Mouse (Mus musculus) heart, adult 2 months (tissue): ENCODE results near the gene Tgfbr3. TPM values are rescaled to one million over a fixed set of nuclear protein-coding genes. Genes with fewer than 3 reads are reported as not detected.
A peak's percentile ranks its signal among the peaks of the same experiment; 100 is the strongest.

Source experiments
- DNase-seq, 2 experiments: peaks; one replicate each; pipeline ENCODE4 v3.0.0; 2021
- H3K27ac ChIP-seq: fragments of 200-600 bp; 2 replicates; pipeline ENCODE4 v1.8.1; 2022
- H3K27me3 ChIP-seq: fragments of 200-500 bp; 2 replicates; pipeline ENCODE4 v1.6.1; 2012; ENCODE audit warnings: mild to moderate bottlenecking, low read length, inconsistent platforms, mixed read lengths; ENCODE audit not compliant: control insufficient read depth, insufficient read depth
- H3K36me3 ChIP-seq: fragments of 200-500 bp; 2 replicates; pipeline ENCODE4 v1.6.1; 2012; ENCODE audit warnings: low read length, inconsistent platforms; ENCODE audit not compliant: control insufficient read depth, insufficient read depth
- H3K4me1 ChIP-seq: fragments of 200-500 bp; 2 replicates; pipeline ENCODE4 v1.6.1; 2011; ENCODE audit warnings: low read length; ENCODE audit not compliant: control insufficient read depth, insufficient read depth
- H3K4me3 ChIP-seq: fragments of 200-600 bp; 2 replicates; pipeline ENCODE4 v1.8.1; 2022
- H3K79me2 ChIP-seq: fragments of 200-500 bp; replicated peaks from 2 replicates; pipeline ENCODE4 v1.6.1; 2012; ENCODE audit warnings: mild to moderate bottlenecking, inconsistent platforms, low read length, moderate library complexity, mixed read lengths; ENCODE audit not compliant: control insufficient read depth, insufficient read depth
- H3K9ac ChIP-seq: fragments of 200-500 bp; 2 replicates; pipeline ENCODE4 v1.6.1; 2012; ENCODE audit warnings: low read depth, mild to moderate bottlenecking, control low read depth, inconsistent platforms, low read length, mixed read lengths
- CTCF ChIP-seq: fragments of 200-600 bp; IDR thresholded peaks from 2 replicates; pipeline ENCODE4 v1.8.1; 2022; ENCODE audit warnings: antibody characterized with exemption, mild to moderate bottlenecking, moderate library complexity
- EP300 ChIP-seq: fragments of 200-500 bp; IDR thresholded peaks from 2 replicates; pipeline ENCODE4 v1.6.1; 2011; ENCODE audit warnings: low read depth, low read length, control low read depth; ENCODE audit not compliant: insufficient read depth
- POLR2A ChIP-seq: fragments of 200-500 bp; IDR thresholded peaks from 2 replicates; pipeline ENCODE4 v1.6.1; 2011; ENCODE audit warnings: mild to moderate bottlenecking, low read depth, low read length, control low read depth; ENCODE audit not compliant: insufficient read depth
- WGBS: fragments of 180-500 bp; shearing (Covaris S2); methylation state at CpG from one replicate; pipeline ENCODE4 v1.1.7; 2018; 5-methylcytosine and 5-hydroxymethylcytosine counted together
- intact Hi-C: fragments of 180-260 bp; cut with DNase I; formaldehyde crosslinking; loops from one replicate; pipeline ENCODE4 v1.15.1; 2025
- polyA plus RNA-seq: library from polyadenylated mRNA; depleted of rRNA; stranded (reverse); fragments of >200 nt; gene quantifications from 2 replicates; pipeline ENCODE4 v1.2.3, GENCODE M21; 2012
- total RNA-seq, 2 experiments: library from RNA; stranded (reverse); gene quantifications; 2 replicates each; pipeline ENCODE4 v1.2.3; 2021

Gene Tgfbr3
- total and polyA plus RNA-seq, 3 experiments, result 27.2 to 47.6 (median 41.2) TPM

- intact Hi-C loops, result loop anchor here (5.0 kb wide), 1 partner anchor 166 kb away; the partner anchor contains the start of gene Tgfbr3
These were observed 168.3 kb downstream of the Tgfbr3 start for GRCm38 (mm10) chr5:107121086-107121485.

GRCm38 (mm10) chr5:107120624-107121023 lies 168.8 kb downstream of the Tgfbr3 start:
- TF ChIP-seq EP300 (no peak), POLR2A (no peak), CTCF (no peak)
- Histone ChIP-seq H3K36me3 (peaks cover 22% of the 10 kb centered on the region), H3K79me2 (no peaks in the 10 kb centered on the region; the same call in 1 of the 2 replicates), H3K27ac (peak overlapping the region; percentile 9; the same call in 1 of the 2 replicates), H3K4me1 (peaks cover 11% of the 10 kb centered on the region), H3K9ac (no peak overlapping the region), H3K27me3 (no peaks in the 10 kb centered on the region), H3K4me3 (no peak overlapping the region)
- intact Hi-C loops, result loop anchor here (5.0 kb wide), 1 partner anchor 167 kb away; the partner anchor contains the start of gene Tgfbr3
- 30% methylated on average over 3 of the region's 3 CpGs for WGBS
- DNase-seq, result no peak

More at GRCm38 (mm10) chr5:107121086-107121485, 168.3 kb downstream of the Tgfbr3 start:
- TF ChIP-seq EP300 (0 out of 2 replicates have a peak, but pooled peaks have one; percentile 31), CTCF (no peak)
- Histone ChIP-seq H3K36me3 (peaks cover 22% of the 10 kb centered on the region), H3K27me3 (no peaks in the 10 kb centered on the region), H3K4me1 (peaks cover 11% of the 10 kb centered on the region), H3K4me3 (no peak overlapping the region), H3K9ac (no peak overlapping the region), H3K79me2 (no peaks in the 10 kb centered on the region; the same call in 1 of the 2 replicates), H3K27ac (peak overlapping the region; percentile 9; the same call in 1 of the 2 replicates)
- DNase-seq, result no peak
- 26% methylated on average over 10 of the region's 10 CpGs for WGBS

- peaks cover 11% of the 10 kb centered on the region for H3K4me1 ChIP-seq
- no peak overlapping the region for H3K27ac ChIP-seq
- no peaks in the 10 kb centered on the region for H3K27me3 ChIP-seq
- TF ChIP-seq POLR2A (no peak), CTCF (no peak), EP300 (no peak)
- no peak for DNase-seq
- peaks cover 22% of the 10 kb centered on the region for H3K36me3 ChIP-seq
- no peak overlapping the region for H3K4me3 ChIP-seq
- WGBS, result 77% methylated on average over 6 of the region's 6 CpGs
- no peaks in the 10 kb centered on the region; the same call in 1 of the 2 replicates for H3K79me2 ChIP-seq
- no peak overlapping the region for H3K9ac ChIP-seq
- intact Hi-C loops, result loop anchor here (5.0 kb wide), 1 partner anchor 167 kb away; the partner anchor contains the start of gene Tgfbr3
These were observed 169.5 kb downstream of the Tgfbr3 start for GRCm38 (mm10) chr5:107119896-107120295.

- Histone ChIP-seq H3K9ac (no peak overlapping the region), H3K79me2 (no peaks in the 10 kb centered on the region), H3K4me1 (peaks cover 14% of the 10 kb centered on the region), H3K27ac (peak overlapping the region; percentile 65), H3K36me3 (peaks cover 19% of the 10 kb centered on the region), H3K27me3 (no peaks in the 10 kb centered on the region), H3K4me3 (no peak overlapping the region)
- TF ChIP-seq EP300 (peak; percentile 81; the same call in 1 of the 2 replicates), POLR2A (no peak)
- intact Hi-C loops, result no loop called here
- DNase-seq, result peak; percentile 63 to 84
- WGBS, result 39% methylated on average over 3 of the region's 3 CpGs
These were observed 172.6 kb downstream of the Tgfbr3 start for GRCm38 (mm10) chr5:107116821-107117220.

- no peaks in the 10 kb centered on the region for H3K27me3 ChIP-seq
These were observed 176.7 kb downstream of the Tgfbr3 start for GRCm38 (mm10) chr5:107112656-107113275.

GRCm38 (mm10) chr5:107111802-107112201 lies 177.6 kb downstream of the Tgfbr3 start:
- 27% methylated on average over 3 of the region's 3 CpGs for WGBS
- no peak for TF ChIP-seq CTCF
- TF ChIP-seq POLR2A, result no peak
- TF ChIP-seq EP300, result no peak
- H3K4me1 ChIP-seq, result peaks cover 6% of the 10 kb centered on the region
- H3K27ac ChIP-seq, result no peak overlapping the region
- intact Hi-C loops, result no loop called here
- no peaks in the 10 kb centered on the region for H3K79me2 ChIP-seq
- H3K27me3 ChIP-seq, result no peaks in the 10 kb centered on the region
- H3K9ac ChIP-seq, result no peak overlapping the region
- H3K4me3 ChIP-seq, result no peak overlapping the region
- DNase-seq, result no peak
- peaks cover 3% of the 10 kb centered on the region; the same call in 1 of the 2 replicates for H3K36me3 ChIP-seq

More at GRCm38 (mm10) chr5:107112656-107113275, 176.7 kb downstream of the Tgfbr3 start:
- peaks cover 6% of the 10 kb centered on the region for H3K4me1 ChIP-seq
- TF ChIP-seq EP300 (no peak), POLR2A (no peak), CTCF (no peak)
- no peak for DNase-seq
- H3K36me3 ChIP-seq, result peaks cover 7% of the 10 kb centered on the region
- no peaks in the 10 kb centered on the region for H3K79me2 ChIP-seq
- no peak overlapping the region for H3K4me3 ChIP-seq
- H3K9ac ChIP-seq, result no peak overlapping the region
- 76% methylated on average over 7 of the region's 7 CpGs for WGBS
- intact Hi-C loops, result no loop called here
- H3K27ac ChIP-seq, result no peak overlapping the region
